In genomic region chr6:128833046-128833445, GRCm38 (mm10) we compare ENCODE assay signal across 29 mouse cellular contexts. TPM values are rescaled to one million over a fixed set of nuclear protein-coding genes. Genes with fewer than 3 reads are reported as not detected.
A peak's percentile ranks its signal among the peaks of the same experiment; 100 is the strongest.
DNase-seq lines count a peak whose midpoint lies in the region; ATAC-seq and TF ChIP-seq lines count a peak whose summit lies in the region.
"Had no signal": no experiment of that assay in that cellular context is flagged by ENCODE, and none has a peak within 500 bp of the region (broad histone marks: within the 10 kb centered on the region; RNA-seq: fewer than 3 reads in every experiment).

No protein-coding gene starts in this region.

- ATAC-seq in monocyte, adult 5-6 weeks (replicated peaks; ENCODE audit: insufficient number of reproducible peaks, low FRiP score, low TSS enrichment, poor library complexity, severe bottlenecking): 0 out of 2 replicates have a peak, but pooled peaks have one; percentile 34
- ATAC-seq: activated CD4-positive, CD25-positive, alpha-beta regulatory T cell, adult 4 months; forebrain, embryonic 13.5 days; forebrain, embryonic 16.5 days had no signal

- WGBS in thymus, adult 2 months: 22% methylated on average over 10 of the region's 10 CpGs

- no peaks in the 10 kb centered on the region for H3K36me3 ChIP-seq in thymus, adult 2 months (ENCODE audit: control insufficient read depth, insufficient read depth, low read length)
- H3K36me3 ChIP-seq: forebrain, embryonic 10.5 days; heart, embryonic 10.5 days; heart, embryonic 13.5 days; hindbrain, embryonic 12.5 days; hindbrain, embryonic 15.5 days had no signal

- H3K4me1 ChIP-seq in thymus, adult 2 months (replicated peaks; ENCODE audit: control insufficient read depth, insufficient read depth, low read length): peaks cover 23% of the 10 kb centered on the region

- peak; percentile 39 for DNase-seq in thymus, postnatal 4 days
- no peak for DNase-seq in thymus, adult 2 months
- DNase-seq in CD8-positive naive resting alpha-beta T cell, adult 2 months (ENCODE audit: low read depth in 2 of 2, low spot score in 2 of 2): peak; percentile 47 to 61
- no peak for DNase-seq in adrenal gland, postnatal 4 days (ENCODE audit: low spot score in 2 of 2)
- DNase-seq in kidney, postnatal 4 days: no peak
- DNase-seq in left cerebral cortex, adult 9 months (ENCODE audit: low spot score in 2 of 2): no peak
- DNase-seq: adrenal gland, adult 8-10 months; adrenal gland, postnatal 25 days; cerebellum, adult 18-20 months; cerebellum, adult 9-10 months; cerebellum, postnatal 14 days; gastrocnemius, postnatal 25 days; heart, adult 2 months; heart, postnatal 14 days had no signal

- no peak overlapping the region for H3K4me3 ChIP-seq in thymus, adult 2 months (ENCODE audit: control insufficient read depth, insufficient read depth, low read length)
- H3K4me3 ChIP-seq: forebrain, embryonic 10.5 days; forebrain, embryonic 13.5 days; heart, adult 2 months; heart, embryonic 10.5 days; heart, embryonic 13.5 days; hindbrain, embryonic 12.5 days; hindbrain, embryonic 15.5 days had no signal

- TF ChIP-seq CTCF in thymus, adult 2 months (IDR thresholded peaks at IDR 0.05; ENCODE audit: borderline replicate concordance, control insufficient read depth, extremely low read depth, insufficient read depth, low read length, poor library complexity): no peak

- H3K27ac ChIP-seq in thymus, adult 2 months (ENCODE audit: control insufficient read depth, insufficient read depth, low read length): no peak overlapping the region
- H3K27ac ChIP-seq: forebrain, embryonic 10.5 days; forebrain, embryonic 13.5 days; heart, adult 2 months; heart, embryonic 10.5 days; heart, embryonic 13.5 days; hindbrain, embryonic 12.5 days; hindbrain, embryonic 15.5 days had no signal

- H3K27me3 ChIP-seq in thymus, adult 2 months (ENCODE audit: control insufficient read depth, insufficient read depth, low read length): no peaks in the 10 kb centered on the region
- H3K27me3 ChIP-seq: forebrain, embryonic 13.5 days; heart, embryonic 13.5 days; hindbrain, embryonic 12.5 days; hindbrain, embryonic 15.5 days had no signal

- TF ChIP-seq POLR2A in thymus, adult 2 months (IDR thresholded peaks at IDR 0.05; ENCODE audit: control insufficient read depth, extremely low read depth, insufficient read depth, low read length, poor library complexity): no peak

RNA-seq across cellular contexts. Expression of gene Klrb1b, which starts 6.9 kb away (rescaled TPM):
- 0.54 and 0.85 TPM in 2 replicates for polyA plus RNA-seq in thymus, adult 2 months (2012; rRNA removed)
- total RNA-seq in monocyte, adult 5-6 weeks (2017): 99.8 to 219 TPM (median 100 TPM) in 3 replicates
- total RNA-seq in adrenal gland, postnatal 4 days (2021): under 1 TPM in 1 of 2 experiments, not detected in 1; 0.79 TPM
- total RNA-seq: adrenal gland, postnatal 25 days; gastrocnemius, adult 8-10 months; gastrocnemius, postnatal 25 days; heart, adult 2 months; MEL had no signal
- polyA plus RNA-seq: activated CD4-positive, CD25-positive, alpha-beta regulatory T cell, adult 4 months; embryonic facial prominence, embryonic 11.5 days; forebrain, embryonic 10.5 days; forebrain, embryonic 13.5 days; forebrain, embryonic 16.5 days; frontal cortex, adult 2 months; heart, embryonic 10.5 days; heart, embryonic 13.5 days; hindbrain, embryonic 12.5 days; hindbrain, embryonic 15.5 days had no signal

RNA-seq across cellular contexts. Expression of gene Gm44511, which starts 6.9 kb away (rescaled TPM):
- 0.59 TPM in 1 of 2 replicates, not detected in the other for polyA plus RNA-seq in thymus, adult 2 months (2012; rRNA removed)
- total RNA-seq in monocyte, adult 5-6 weeks (2017): 0.57 TPM in 1 of 3 replicates, not detected in the others
- total RNA-seq in adrenal gland, postnatal 4 days (2021): not detected
- total RNA-seq: adrenal gland, postnatal 25 days; gastrocnemius, postnatal 25 days; heart, adult 2 months; heart, postnatal 14 days; MEL had no signal
- polyA plus RNA-seq: activated CD4-positive, CD25-positive, alpha-beta regulatory T cell, adult 4 months; embryonic facial prominence, embryonic 11.5 days; forebrain, embryonic 10.5 days; forebrain, embryonic 13.5 days; forebrain, embryonic 16.5 days; frontal cortex, adult 2 months; heart, embryonic 10.5 days; heart, embryonic 13.5 days; heart, embryonic 16.5 days; hindbrain, embryonic 12.5 days; hindbrain, embryonic 15.5 days had no signal

RNA-seq across cellular contexts. Expression of gene Klrb1c, which starts 44.0 kb away (rescaled TPM):
- 0.96 and 2.6 TPM in 2 replicates for polyA plus RNA-seq in thymus, adult 2 months (2012; rRNA removed)
- total RNA-seq in monocyte, adult 5-6 weeks (2017): 160 to 719 TPM (median 207 TPM) in 3 replicates
- total RNA-seq in adrenal gland, postnatal 4 days (2021): under 1 TPM; 0.11 to 0.25 TPM
- total RNA-seq: adrenal gland, postnatal 25 days; gastrocnemius, adult 8-10 months; gastrocnemius, postnatal 25 days; MEL had no signal
- polyA plus RNA-seq: embryonic facial prominence, embryonic 11.5 days; embryonic facial prominence, embryonic 14.5 days; forebrain, embryonic 10.5 days; forebrain, embryonic 13.5 days; frontal cortex, adult 2 months; hindbrain, embryonic 12.5 days; hindbrain, embryonic 15.5 days had no signal

RNA-seq across cellular contexts. Expression of gene Clec2i, which starts 54.3 kb away (rescaled TPM):
- 9.6 and 12.1 TPM in 2 replicates for polyA plus RNA-seq in thymus, adult 2 months (2012; rRNA removed)
- total RNA-seq in monocyte, adult 5-6 weeks (2017): 129 to 160 TPM (median 147 TPM) in 3 replicates
- total RNA-seq in adrenal gland, postnatal 4 days (2021): under 1 TPM in 1 of 2 experiments, not detected in 1; 0.23 TPM
- total RNA-seq: adrenal gland, postnatal 25 days; gastrocnemius, adult 8-10 months; gastrocnemius, postnatal 25 days; MEL had no signal
- polyA plus RNA-seq: embryonic facial prominence, embryonic 11.5 days; embryonic facial prominence, embryonic 14.5 days; forebrain, embryonic 10.5 days; forebrain, embryonic 13.5 days; forebrain, embryonic 16.5 days; heart, embryonic 10.5 days; heart, embryonic 13.5 days; hindbrain, embryonic 12.5 days; hindbrain, embryonic 15.5 days had no signal

RNA-seq across cellular contexts. Expression of gene BC035044, which starts 57.9 kb away (rescaled TPM):
- 17.8 and 18.6 TPM in 2 replicates for polyA plus RNA-seq in thymus, adult 2 months (2012; rRNA removed)
- total RNA-seq in monocyte, adult 5-6 weeks (2017): 29.0 to 64.0 TPM (median 51.6 TPM) in 3 replicates
- total RNA-seq in adrenal gland, postnatal 4 days (2021): 1 to 10 TPM in 1 of 2 experiments, under 1 TPM in 1; 0.67 to 1.7 TPM
- total RNA-seq: gastrocnemius, adult 8-10 months; MEL had no signal

Comparison
In these comparisons a context has a peak if more than half of its experiments do, and no peak if none do; other contexts are left out.
1. DNase-seq: peak in thymus, postnatal 4 days (single experiment) and CD8-positive naive resting alpha-beta T cell, adult 2 months (2 of 2); none in thymus, adult 2 months (single experiment), adrenal gland, postnatal 4 days (0 of 2), kidney, postnatal 4 days (0 of 2) and left cerebral cortex, adult 9 months (0 of 2).
2. RNA of gene Klrb1b, which starts 6.9 kb away (total RNA-seq): 99.8 to 219 TPM in monocyte, adult 5-6 weeks; 0.79 TPM in adrenal gland, postnatal 4 days; every median in the first group is over 10 times any median in the second.
3. RNA of gene Klrb1c, which starts 44.0 kb away (total RNA-seq): 160 to 719 TPM in monocyte, adult 5-6 weeks; 0.11 to 0.25 TPM in adrenal gland, postnatal 4 days; every median in the first group is over 100 times any median in the second.